Mouse (Mus musculus) E14TG2a.4 (cell line): Measurements from ENCODE around the gene Shisa8.
"Not testable (repeated sequence)": the region's sequence is repeated elsewhere in the genome, so short reads cannot be mapped to it uniquely, and the experiment has no call there.

Experiments
- CTCF ChIP-seq: conservative IDR thresholded peaks from 2 replicates; pipeline ENCODE4 v1.5.1; 2014; ENCODE audit warnings: low read length
- NANOG ChIP-seq: IDR thresholded peaks from 2 replicates; pipeline ENCODE4 v1.6.1; 2014; ENCODE audit warnings: borderline replicate concordance, low read length, mixed read lengths

DNA sequence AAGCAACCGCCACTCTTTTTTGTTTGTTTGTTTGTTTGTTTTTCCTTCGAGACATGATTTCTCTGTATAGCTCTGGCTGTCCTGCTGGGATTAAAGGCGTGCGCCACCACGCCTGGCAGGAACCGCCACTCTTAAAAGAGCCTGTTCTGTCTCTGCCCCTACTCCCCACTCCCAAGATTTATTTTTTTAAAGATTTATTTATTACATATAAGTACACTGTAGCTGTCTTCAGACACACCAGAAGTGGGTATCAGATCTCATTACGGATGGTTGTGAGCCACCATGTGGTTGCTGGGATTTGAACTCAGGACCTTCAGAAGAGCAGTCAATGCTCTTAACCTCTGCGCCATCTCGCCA is 32.2 kb upstream of the Shisa8 start:
- not testable (repeated sequence) for TF ChIP-seq CTCF, NANOG
